Mouse (Mus musculus) embryonic fibroblast, embryonic 13.5 days (primary cell): ENCODE data around the gene Wdr54. TPM values are rescaled to one million over a fixed set of nuclear protein-coding genes. Genes with fewer than 3 reads are reported as not detected.
"Not testable (repeated sequence)": the region's sequence is repeated elsewhere in the genome, so short reads cannot be mapped to it uniquely, and the experiment has no call there.

Source experiments
- H3K27ac ChIP-seq: 2 replicates; pipeline ENCODE4 v1.5.1; 2012; ENCODE audit warnings: low read length, control low read depth, inconsistent platforms; ENCODE audit not compliant: insufficient read depth
- H3K4me1 ChIP-seq: 2 replicates; pipeline ENCODE4 v1.6.1; 2011; ENCODE audit warnings: low read length; ENCODE audit not compliant: control insufficient read depth, insufficient read depth
- H3K4me3 ChIP-seq: 2 replicates; pipeline ENCODE4 v1.5.1; 2011; ENCODE audit warnings: mild to moderate bottlenecking, control low read depth, low read length; ENCODE audit not compliant: insufficient read depth
- CTCF ChIP-seq: IDR thresholded peaks from 2 replicates; pipeline ENCODE4 v1.5.1; 2011; ENCODE audit warnings: mild to moderate bottlenecking, control low read depth, low read length, moderate library complexity, borderline replicate concordance; ENCODE audit not compliant: insufficient read depth
- POLR2A ChIP-seq: IDR thresholded peaks from 2 replicates; pipeline ENCODE4 v1.6.1; 2011; ENCODE audit warnings: low read depth, mild to moderate bottlenecking, control low read depth, low read length, moderate library complexity
- polyA plus RNA-seq: library from polyadenylated mRNA; stranded (reverse); fragments of >200 nt; gene quantifications from 2 replicates; pipeline ENCODE4 v1.2.4, GENCODE M21; 2011; ENCODE audit warnings: low read depth; ENCODE audit not compliant: missing spikeins, insufficient read length

The Wdr54 gene
- polyA plus RNA-seq, 1 experiment: 5.4 TPM

DNA sequence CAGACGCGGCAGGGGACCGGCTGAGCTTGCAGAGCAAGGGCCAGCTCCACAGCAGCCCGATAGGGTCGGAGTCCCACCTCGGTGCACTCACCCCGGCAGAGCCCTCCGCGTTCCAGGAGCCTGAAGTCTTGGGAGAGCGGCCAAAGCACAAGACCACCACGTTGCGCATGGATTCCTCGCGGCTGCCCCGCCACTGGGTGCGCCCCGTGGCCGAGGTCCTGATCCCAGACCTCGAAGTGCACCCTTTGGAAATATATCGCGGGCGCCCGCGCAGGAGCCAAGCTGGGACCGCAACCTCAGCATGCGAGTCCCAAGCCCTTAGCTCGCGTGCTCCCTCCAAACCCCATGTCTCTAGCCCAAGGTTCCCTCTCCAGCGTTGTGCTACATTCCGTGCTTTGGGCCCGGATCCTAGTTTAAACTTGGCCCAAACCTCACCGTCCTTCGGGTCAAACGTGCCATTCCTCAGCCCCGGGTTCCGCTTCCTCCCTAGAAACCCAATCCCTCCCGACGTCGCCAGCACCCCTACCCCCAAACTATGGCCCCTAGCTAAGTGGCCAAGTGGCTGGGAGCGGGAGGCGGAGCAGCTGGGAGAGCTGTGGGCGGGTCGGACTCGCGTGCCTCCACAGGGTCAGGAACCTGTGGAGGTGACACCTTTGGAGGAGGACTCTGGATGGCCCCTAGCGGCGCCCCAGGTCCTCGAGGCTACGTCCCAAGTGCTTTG lies 5.9 kb upstream of the Wdr54 start:
- Histone ChIP-seq H3K4me3 (peak overlapping the region; percentile 19; the same call in 1 of the 2 replicates), H3K4me1 (no peaks in the 10 kb centered on the region; the same call in 1 of the 2 replicates), H3K27ac (no peak overlapping the region)
- TF ChIP-seq CTCF: no peak
- TF ChIP-seq POLR2A: no peak

DNA sequence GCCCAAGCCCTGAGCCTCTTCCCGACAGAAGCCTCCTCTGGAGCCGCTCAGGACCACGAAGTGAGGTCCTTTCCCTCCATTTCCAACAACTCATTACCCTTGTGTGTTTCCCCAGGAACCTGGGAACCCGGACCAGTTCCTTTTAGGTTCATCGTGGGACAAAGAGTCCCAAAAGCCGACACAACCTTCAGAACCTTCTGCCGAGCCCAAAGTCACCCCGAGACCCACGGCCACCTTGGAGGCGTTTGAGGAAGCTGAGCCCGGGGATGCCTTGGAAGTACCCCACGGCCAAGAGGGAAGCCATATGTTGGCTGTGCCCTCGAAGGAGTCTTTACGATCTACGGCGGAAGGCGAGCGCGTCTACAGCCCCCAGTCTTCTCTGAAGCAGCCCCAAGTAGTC lies 5.2 kb upstream of the Wdr54 start:
- Histone ChIP-seq H3K4me1 (no peaks in the 10 kb centered on the region; the same call in 1 of the 2 replicates), H3K4me3 (no peak overlapping the region), H3K27ac (no peak overlapping the region)
- TF ChIP-seq POLR2A: no peak
- TF ChIP-seq CTCF: no peak

DNA sequence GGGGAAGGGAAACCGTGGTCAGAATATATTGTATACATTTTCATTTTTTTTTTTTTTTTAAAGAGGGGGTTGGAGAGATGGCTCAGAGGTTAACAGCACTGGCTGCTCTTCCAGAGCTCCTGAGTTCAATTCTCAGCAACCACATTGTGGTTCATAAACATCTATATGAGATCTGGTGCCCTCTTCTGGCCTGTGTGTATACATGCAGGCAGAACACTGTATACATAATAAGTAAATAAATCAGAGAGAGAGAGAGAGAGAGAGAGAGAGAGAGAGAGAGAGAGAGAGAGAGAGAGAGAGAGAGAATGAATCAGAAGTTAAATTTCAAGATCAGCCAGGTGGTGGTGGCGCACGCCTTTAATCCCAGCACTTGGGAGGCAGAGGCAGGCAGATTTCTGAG lies 3.3 kb upstream of the Wdr54 start:
- H3K4me1 ChIP-seq, H3K27ac ChIP-seq: not testable (repeated sequence)

DNA sequence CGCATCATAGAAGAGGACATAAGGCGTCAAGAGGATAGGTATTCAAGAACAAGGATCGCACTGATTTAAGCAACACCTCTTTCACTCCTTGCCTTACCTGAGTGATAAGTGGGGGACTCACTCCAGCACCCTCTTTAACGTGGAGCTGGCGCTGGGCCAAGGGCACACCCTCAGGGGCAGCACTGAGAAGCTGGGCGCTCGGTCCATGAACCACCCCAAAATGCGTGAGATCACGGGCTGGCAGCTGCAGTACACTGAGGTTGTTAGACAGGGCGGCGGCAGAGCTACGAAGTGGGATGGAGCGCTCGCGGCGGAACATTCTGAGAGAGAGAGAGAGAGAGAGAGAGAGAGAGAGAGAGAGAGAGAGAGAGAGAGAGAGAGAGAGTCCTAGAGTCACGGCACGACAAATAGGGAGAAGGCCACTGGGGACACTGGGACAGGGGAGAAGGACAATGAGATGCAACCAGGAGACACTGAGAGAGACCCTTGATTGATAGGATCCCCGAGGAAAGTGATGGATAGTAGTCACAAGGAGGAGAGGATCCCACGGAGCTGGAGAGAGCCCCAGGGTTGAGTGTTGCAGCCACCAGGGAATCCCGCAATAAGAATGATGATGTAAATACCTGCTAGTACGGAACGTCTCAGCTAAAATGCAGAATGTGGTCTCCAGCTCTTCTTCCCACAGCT lies 502 bp downstream of the Wdr54 start:
- peak overlapping the region; percentile 59 for H3K4me3 ChIP-seq
- TF ChIP-seq POLR2A (no peak), CTCF (no peak)
- no peak overlapping the region for H3K27ac ChIP-seq
- no peaks in the 10 kb centered on the region for H3K4me1 ChIP-seq

More for the DNA sequence above, 3.3 kb upstream of the Wdr54 start:
- not testable (repeated sequence) for H3K4me3 ChIP-seq

DNA sequence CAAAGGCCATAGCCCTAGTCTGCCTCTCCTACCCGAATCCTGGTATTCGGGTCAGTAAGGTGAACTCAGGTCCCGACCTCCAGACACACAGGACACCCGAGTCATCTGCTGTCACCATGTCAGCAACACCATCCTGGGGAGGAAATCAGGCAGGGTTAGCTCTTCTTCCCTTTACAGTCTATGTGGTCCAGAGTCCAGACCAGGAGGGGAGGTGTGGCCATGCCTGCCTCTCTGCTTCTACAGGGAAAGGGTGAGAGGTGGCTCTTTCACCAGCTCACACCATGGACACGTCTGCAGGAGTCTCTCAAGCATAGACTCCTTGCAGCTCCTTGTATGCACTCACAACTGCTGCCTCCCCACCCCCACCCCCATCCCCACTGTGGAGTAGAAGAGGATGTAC lies 2.7 kb downstream of the Wdr54 start:
- H3K4me1 ChIP-seq: no peaks in the 10 kb centered on the region
- H3K4me3 ChIP-seq: no peak overlapping the region
- no peak overlapping the region for H3K27ac ChIP-seq
- TF ChIP-seq CTCF (no peak), POLR2A (no peak)

DNA sequence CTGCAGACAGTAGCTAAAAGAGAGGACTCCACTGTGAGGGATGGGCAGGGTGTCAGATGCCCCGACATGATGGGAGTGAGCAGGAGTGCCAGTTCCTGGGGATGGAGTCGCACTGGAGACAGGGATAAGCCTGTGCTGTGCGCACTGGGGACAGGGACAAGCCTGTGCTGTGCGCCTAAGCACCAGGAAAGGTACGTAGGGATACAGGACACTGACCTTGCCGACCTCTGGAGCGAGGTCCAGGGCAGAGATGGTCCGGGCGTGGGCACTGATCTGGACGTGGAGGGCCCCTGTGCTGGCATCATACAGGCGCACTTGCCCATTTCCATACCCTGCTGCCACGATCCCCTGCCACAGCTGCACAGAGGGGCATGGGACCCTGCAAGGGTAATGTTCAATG lies 3.2 kb downstream of the Wdr54 start:
- H3K27ac ChIP-seq: no peak overlapping the region
- no peak overlapping the region for H3K4me3 ChIP-seq
- TF ChIP-seq CTCF (no peak), POLR2A (no peak)
- H3K4me1 ChIP-seq: no peaks in the 10 kb centered on the region

DNA sequence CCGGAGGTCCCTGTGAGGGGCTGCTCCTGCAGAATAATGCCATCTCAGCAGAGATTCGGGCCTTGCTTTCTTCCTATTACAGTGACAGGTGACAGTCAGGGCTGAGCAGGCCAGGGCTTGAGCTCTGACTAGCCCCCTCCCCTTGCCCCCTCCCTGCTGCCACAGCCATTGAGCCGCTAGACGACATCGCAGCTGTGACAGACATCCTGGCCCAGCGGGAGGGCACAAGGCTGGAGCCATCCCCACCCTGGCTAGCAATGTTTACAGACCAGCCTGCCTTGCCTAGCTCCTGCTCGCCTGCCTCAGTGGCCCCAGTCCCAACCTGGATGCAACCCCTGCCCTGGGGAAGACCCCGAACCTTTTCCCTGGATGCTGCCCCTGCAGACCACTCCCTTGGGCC lies 4.5 kb downstream of the Wdr54 start:
- Histone ChIP-seq H3K27ac (no peak overlapping the region), H3K4me1 (no peaks in the 10 kb centered on the region; the same call in 1 of the 2 replicates), H3K4me3 (no peak overlapping the region)
- TF ChIP-seq CTCF (no peak), POLR2A (no peak)

DNA sequence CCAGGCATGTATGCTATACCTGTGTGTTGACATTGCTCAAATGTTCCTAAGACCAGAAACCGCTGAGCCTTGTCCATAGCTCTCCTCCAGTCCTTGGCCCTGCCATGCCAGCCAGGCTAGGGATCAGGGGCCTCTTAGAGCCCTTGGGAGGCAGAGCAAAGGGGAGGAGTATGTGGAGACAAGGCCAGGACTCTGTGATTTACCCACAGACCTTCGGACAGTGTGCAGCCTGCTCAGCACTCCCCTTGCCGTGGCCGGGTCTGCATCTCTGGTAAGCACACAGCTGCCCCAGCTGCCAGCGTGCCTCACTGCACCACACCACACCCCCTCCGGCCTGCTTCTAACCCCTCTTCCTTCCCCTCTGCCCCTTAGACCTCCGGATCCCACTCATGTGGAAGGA lies 8.9 kb downstream of the Wdr54 start:
- no peak for TF ChIP-seq POLR2A
- no peak for TF ChIP-seq CTCF
- H3K4me3 ChIP-seq: no peak overlapping the region
- H3K4me1 ChIP-seq: peaks cover 18% of the 10 kb centered on the region
- H3K27ac ChIP-seq: no peak overlapping the region

DNA sequence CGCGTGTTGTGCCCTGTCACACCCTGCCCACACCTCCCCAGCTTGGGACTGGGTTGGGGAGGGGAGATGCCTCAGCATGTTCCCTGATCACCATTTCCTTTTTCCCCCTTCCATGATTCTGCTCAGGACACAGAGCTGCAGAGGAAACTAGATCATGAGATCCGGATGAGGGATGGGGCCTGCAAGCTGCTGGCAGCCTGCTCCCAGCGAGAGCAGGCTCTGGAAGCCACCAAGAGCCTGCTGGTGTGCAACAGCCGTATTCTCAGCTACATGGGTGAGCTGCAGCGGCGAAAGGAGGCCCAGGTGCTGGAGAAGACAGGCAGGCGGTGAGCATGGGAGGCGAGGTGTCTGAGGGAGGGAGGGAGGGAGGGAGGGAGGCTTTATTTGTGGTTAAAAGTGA lies 10.4 kb downstream of the Wdr54 start:
- TF ChIP-seq POLR2A (no peak), CTCF (no peak)
- Histone ChIP-seq H3K27ac (peak overlapping the region; percentile 16), H3K4me3 (no peak overlapping the region), H3K4me1 (peaks cover 18% of the 10 kb centered on the region)

DNA sequence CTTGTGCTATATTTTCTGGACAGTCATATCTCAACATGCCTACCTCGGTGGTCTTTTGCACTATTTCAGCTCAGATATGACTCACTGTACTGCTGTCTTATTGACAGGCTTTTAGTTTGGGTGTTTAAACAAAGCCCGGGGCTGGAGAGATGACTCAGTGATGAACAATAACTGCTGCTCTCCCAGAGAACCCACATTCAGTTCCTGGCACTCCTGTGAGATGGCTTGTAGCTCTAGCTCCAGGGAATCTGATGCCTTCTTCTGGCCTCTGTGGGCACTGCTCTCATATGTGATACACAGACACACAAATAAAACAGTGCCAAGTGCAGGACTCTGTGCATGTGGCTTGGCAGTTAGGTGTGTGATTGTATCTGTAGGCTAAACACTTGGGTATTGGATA lies 11.0 kb downstream of the Wdr54 start:
- H3K27ac ChIP-seq: peak overlapping the region; percentile 28
- H3K4me1 ChIP-seq: peaks cover 18% of the 10 kb centered on the region
- TF ChIP-seq POLR2A: no peak
- TF ChIP-seq CTCF: no peak
- no peak overlapping the region for H3K4me3 ChIP-seq

DNA sequence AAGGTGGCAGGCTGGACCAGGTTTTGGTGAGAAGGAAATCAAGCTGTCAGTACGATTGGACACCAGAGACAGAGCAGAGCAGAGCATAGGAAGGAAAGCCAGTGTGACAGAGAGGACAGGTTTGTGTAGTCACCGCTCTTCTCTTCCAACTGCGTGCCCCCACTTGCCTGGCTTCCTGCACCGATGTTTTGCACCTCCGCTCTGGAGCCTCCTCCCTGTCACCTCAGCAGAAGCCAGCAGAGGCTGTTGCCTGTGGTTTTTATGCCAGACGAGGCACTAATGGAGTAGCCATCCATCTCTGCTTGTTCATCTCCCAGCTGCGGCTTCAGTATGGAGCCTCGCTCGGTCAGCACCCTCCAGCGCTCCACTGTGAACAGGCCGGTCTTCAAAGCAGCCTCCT lies 13.3 kb downstream of the Wdr54 start:
- TF ChIP-seq POLR2A: no peak
- no peak for TF ChIP-seq CTCF
- peaks cover 21% of the 10 kb centered on the region for H3K4me1 ChIP-seq
- no peak overlapping the region for H3K4me3 ChIP-seq
- no peak overlapping the region for H3K27ac ChIP-seq
